Mouse (Mus musculus): ENCODE data around the gene Itga7. TPM values are rescaled to one million over a fixed set of nuclear protein-coding genes. Genes with fewer than 3 reads are reported as not detected.
"Not testable (repeated sequence)": the region's sequence is repeated elsewhere in the genome, so short reads cannot be mapped to it uniquely, and the experiment has no call there.

The Itga7 gene
- total and polyA plus RNA-seq, 3 experiments = 0.04 to 0.14 TPM; not detected in 1

GRCm38 (mm10) chr10:128977522-128978114 lies 44.0 kb downstream of the Itga7 start:
- Histone ChIP-seq H3K4me3 (ENCODE audit: control insufficient read depth in 1 of 2, insufficient read depth in 1 of 2, low read depth in 2 of 2, low read length in 2 of 2) (no peak overlapping the region), H3K27me3 (ENCODE audit: control insufficient read depth in 1 of 2, insufficient read depth in 2 of 2, low read length in 2 of 2) (peaks cover 0 to 2% of the 10 kb centered on the region in 2 experiments; a peak in 3 of 4 replicates), H3K9me3 (replicated peaks; ENCODE audit: insufficient read depth, low read length) (no peaks in the 10 kb centered on the region), H3K79me2 (ENCODE audit: control insufficient read depth, insufficient read depth, low read length, poor library complexity) (no peaks in the 10 kb centered on the region), H3K4me1 (ENCODE audit: control insufficient read depth in 1 of 2, insufficient read depth in 2 of 2, low read length in 2 of 2) (no peaks in the 10 kb centered on the region), H3K9ac (ENCODE audit: control insufficient read depth, low read depth, low read length, poor library complexity, severe bottlenecking) (no peak overlapping the region), H3K27ac (ENCODE audit: control insufficient read depth, low read depth, low read length) (no peak overlapping the region), H3K36me3 (ENCODE audit: control insufficient read depth in 1 of 2, insufficient read depth in 2 of 2, low read length in 2 of 2) (no peaks in the 10 kb centered on the region; a peak in 1 of 4 replicates)
- DNase-seq (ENCODE audit: low read depth, low spot score) = peak; percentile 25
- TF ChIP-seq RAD21 (IDR thresholded peaks at IDR 0.05; ENCODE audit: low read depth, low read length) = peak; percentile 64
- TF ChIP-seq SIN3A (IDR thresholded peaks at IDR 0.05; ENCODE audit: low read length) = no peak
- TF ChIP-seq NELFE (IDR thresholded peaks at IDR 0.05; ENCODE audit: low read depth, low read length) = no peak
- TF ChIP-seq CTCF (IDR thresholded peaks at IDR 0.05 in 2 of 3, conservative IDR thresholded peaks at IDR 0.05 in 1 of 3; ENCODE audit: control insufficient read depth in 1 of 3, insufficient read depth in 1 of 3, low read depth in 2 of 3, low read length in 3 of 3, poor library complexity in 1 of 3, severe bottlenecking in 1 of 3) = peak; percentile 29 to 61 (median 59); a peak in 4 of 6 replicates
- TF ChIP-seq ZNF384 (IDR thresholded peaks at IDR 0.05; ENCODE audit: low read depth, low read length) = no peak
- TF ChIP-seq SMC3 (IDR thresholded peaks at IDR 0.05; ENCODE audit: low read depth, low read length) = peak; percentile 38

- no peak overlapping the region for H3K9ac ChIP-seq (ENCODE audit: control insufficient read depth, low read depth, low read length, poor library complexity, severe bottlenecking)
- H3K27me3 ChIP-seq (ENCODE audit: control insufficient read depth in 1 of 2, insufficient read depth in 2 of 2, low read length in 2 of 2) = peaks cover 0 to 2% of the 10 kb centered on the region in 2 experiments; a peak in 3 of 4 replicates
- no peak for DNase-seq (ENCODE audit: low read depth, low spot score)
- no peaks in the 10 kb centered on the region for H3K9me3 ChIP-seq (replicated peaks; ENCODE audit: insufficient read depth, low read length)
- TF ChIP-seq POLR2AphosphoS5 (IDR thresholded peaks at IDR 0.05; ENCODE audit: borderline replicate concordance, low read depth, low read length) (peak; percentile 37; the same call in 1 of the 2 replicates), POLR2A (IDR thresholded peaks at IDR 0.05; ENCODE audit: control insufficient read depth in 1 of 2, insufficient read depth in 1 of 2, low read depth in 1 of 2, low read length in 2 of 2, poor library complexity in 1 of 2) (no peak)
- no peaks in the 10 kb centered on the region for H3K79me2 ChIP-seq (ENCODE audit: control insufficient read depth, insufficient read depth, low read length, poor library complexity)
- H3K4me1 ChIP-seq (ENCODE audit: control insufficient read depth in 1 of 2, insufficient read depth in 2 of 2, low read length in 2 of 2) = no peaks in the 10 kb centered on the region
- no peak overlapping the region for H3K4me3 ChIP-seq (ENCODE audit: control insufficient read depth in 1 of 2, insufficient read depth in 1 of 2, low read depth in 2 of 2, low read length in 2 of 2)
- H3K36me3 ChIP-seq (ENCODE audit: control insufficient read depth in 1 of 2, insufficient read depth in 2 of 2, low read length in 2 of 2) = no peaks in the 10 kb centered on the region
- no peak overlapping the region for H3K27ac ChIP-seq (ENCODE audit: control insufficient read depth, low read depth, low read length)
These were observed 47.2 kb downstream of the Itga7 start for GRCm38 (mm10) chr10:128980644-128981365.

GRCm38 (mm10) chr10:128989131-128989530 lies 55.5 kb downstream of the Itga7 start, which contains the start of gene Olfr9:
Gene Olfr9 (plus strand): TSS chr10:128989431.
- H3K36me3 ChIP-seq (ENCODE audit: control insufficient read depth in 1 of 2, insufficient read depth in 2 of 2, low read length in 2 of 2); H3K79me2 ChIP-seq (ENCODE audit: control insufficient read depth, insufficient read depth, low read length, poor library complexity); DNase-seq (ENCODE audit: low read depth, low spot score); H3K4me3 ChIP-seq (ENCODE audit: control insufficient read depth in 1 of 2, insufficient read depth in 1 of 2, low read depth in 2 of 2, low read length in 2 of 2); H3K27me3 ChIP-seq (ENCODE audit: control insufficient read depth in 1 of 2, insufficient read depth in 2 of 2, low read length in 2 of 2); H3K27ac ChIP-seq (ENCODE audit: control insufficient read depth, low read depth, low read length); H3K4me1 ChIP-seq (ENCODE audit: control insufficient read depth in 1 of 2, insufficient read depth in 2 of 2, low read length in 2 of 2); H3K9me3 ChIP-seq (replicated peaks; ENCODE audit: insufficient read depth, low read length); H3K9ac ChIP-seq (ENCODE audit: control insufficient read depth, low read depth, low read length, poor library complexity, severe bottlenecking): not testable (repeated sequence)

- not testable (repeated sequence) for H3K9me3 ChIP-seq (replicated peaks; ENCODE audit: insufficient read depth, low read length); DNase-seq (ENCODE audit: low read depth, low spot score); H3K4me1 ChIP-seq (ENCODE audit: control insufficient read depth in 1 of 2, insufficient read depth in 2 of 2, low read length in 2 of 2); H3K4me3 ChIP-seq (ENCODE audit: control insufficient read depth in 1 of 2, insufficient read depth in 1 of 2, low read depth in 2 of 2, low read length in 2 of 2); H3K36me3 ChIP-seq (ENCODE audit: control insufficient read depth in 1 of 2, insufficient read depth in 2 of 2, low read length in 2 of 2); H3K79me2 ChIP-seq (ENCODE audit: control insufficient read depth, insufficient read depth, low read length, poor library complexity); H3K27me3 ChIP-seq (ENCODE audit: control insufficient read depth in 1 of 2, insufficient read depth in 2 of 2, low read length in 2 of 2); H3K27ac ChIP-seq (ENCODE audit: control insufficient read depth, low read depth, low read length); H3K9ac ChIP-seq (ENCODE audit: control insufficient read depth, low read depth, low read length, poor library complexity, severe bottlenecking)
These were observed 56.7 kb downstream of the Itga7 start for GRCm38 (mm10) chr10:128990129-128990850.
